Mouse (Mus musculus): Measurements from ENCODE around the gene Map4k1. TPM values are rescaled to one million over a fixed set of nuclear protein-coding genes. Genes with fewer than 3 reads are reported as not detected.

Map4k1 gene
- total RNA-seq, 2 experiments from 2014 or later: 0.96 to 2.4 TPM

DNA sequence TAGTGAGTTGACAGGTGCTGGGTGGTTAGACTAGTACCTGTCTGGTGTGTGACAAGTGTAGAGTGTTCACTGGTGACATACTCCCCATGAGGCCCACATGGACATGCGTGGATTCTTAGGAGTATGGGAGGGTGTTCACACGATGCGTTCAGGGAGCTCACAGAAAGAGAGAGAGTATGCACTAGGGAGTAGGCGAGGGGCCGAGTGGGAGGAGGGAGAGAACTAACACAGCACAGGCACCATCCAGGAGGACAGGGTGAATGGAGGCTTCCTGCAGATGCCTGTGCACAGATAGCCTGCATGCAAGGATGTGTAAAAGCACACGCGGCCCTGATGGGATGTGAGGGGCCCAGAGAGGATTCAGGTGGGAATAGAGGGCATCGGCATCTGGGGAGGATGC, 40.6 kb downstream of the Map4k1 start:
- DNase-seq (ENCODE audit: low spot score in 2 of 2): no peak

DNA sequence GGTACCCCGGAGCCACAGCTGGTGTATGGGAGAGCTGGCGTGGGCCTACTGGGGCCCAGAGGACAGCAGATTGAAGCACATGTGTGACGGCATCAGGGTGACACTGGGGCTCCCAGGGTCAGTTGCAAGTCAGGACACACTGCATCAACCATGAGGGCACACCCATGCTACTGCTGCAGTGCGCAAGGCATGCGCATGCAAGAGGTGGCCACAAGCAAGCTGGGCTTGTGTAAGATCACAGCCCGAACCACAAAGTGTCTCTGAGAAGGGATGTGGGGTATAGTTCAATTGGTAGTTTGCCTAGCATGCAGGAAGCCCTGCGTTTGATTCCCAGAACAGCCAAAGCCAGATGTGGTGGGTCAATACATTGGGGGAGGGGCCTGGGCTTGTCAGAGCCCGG, 41.7 kb downstream of the Map4k1 start:
- no peak for DNase-seq (ENCODE audit: low spot score in 2 of 2)

DNA sequence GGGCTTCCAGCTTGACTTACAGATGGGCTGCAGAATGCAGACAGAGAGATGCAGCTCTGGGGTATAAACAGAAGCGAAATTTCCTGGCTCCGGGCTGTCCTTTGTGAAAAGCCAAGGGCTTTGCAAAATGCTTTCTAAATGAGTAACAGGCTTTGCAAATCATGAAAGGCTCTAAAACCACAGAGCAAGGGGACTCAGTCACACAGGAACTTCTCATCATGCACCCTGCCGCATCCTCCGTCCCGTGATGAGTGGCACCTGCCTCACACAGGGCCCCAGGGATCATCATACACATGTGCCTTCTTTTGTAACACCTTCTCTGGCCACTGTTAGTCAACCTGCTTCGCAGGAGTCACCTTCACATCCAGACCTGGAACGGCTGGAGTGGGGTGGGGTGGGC, 43.7 kb downstream of the Map4k1 start:
- DNase-seq (ENCODE audit: low spot score in 2 of 2): no peak

DNA sequence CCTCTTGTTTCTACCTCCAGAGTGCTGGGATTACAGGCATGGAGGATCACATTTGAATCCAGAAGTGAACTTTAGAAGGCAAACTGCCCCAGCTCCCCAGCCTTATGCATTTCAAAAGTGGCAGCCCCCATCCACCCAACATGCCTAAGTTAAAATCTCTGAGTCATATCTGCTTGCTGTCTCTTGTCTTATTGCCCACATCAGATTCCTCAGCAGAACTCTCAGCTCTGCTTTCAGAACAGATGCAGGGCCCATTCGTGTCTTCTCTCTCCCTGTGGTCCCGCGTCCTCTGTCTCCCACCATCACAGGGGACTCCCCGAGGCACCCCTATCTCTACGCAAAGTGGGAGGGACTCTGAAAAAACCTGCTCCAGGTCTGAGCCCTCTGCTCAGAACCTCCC, 44.3 kb downstream of the Map4k1 start:
- DNase-seq (ENCODE audit: low spot score in 2 of 2): no peak

DNA sequence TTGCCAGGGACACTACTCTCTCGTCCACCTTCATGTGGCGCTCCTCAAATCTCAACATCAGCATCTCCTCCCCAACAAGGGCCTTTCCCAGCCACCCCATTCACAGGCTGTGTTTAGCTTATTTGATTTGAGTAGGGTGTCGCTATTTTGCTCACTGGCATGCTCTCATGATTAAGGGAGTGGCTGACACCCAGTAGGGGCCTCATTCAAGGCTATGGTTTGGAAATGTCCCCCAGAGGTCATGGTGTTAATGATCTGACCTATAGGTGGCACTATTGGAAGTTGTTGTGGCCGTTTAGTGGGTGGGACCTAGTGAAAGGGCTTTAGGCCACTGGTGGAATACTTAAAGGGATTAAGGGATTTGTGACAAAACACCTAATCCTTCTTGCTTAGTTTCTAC, 45.0 kb downstream of the Map4k1 start:
- DNase-seq (ENCODE audit: low spot score in 2 of 2): no peak

DNA sequence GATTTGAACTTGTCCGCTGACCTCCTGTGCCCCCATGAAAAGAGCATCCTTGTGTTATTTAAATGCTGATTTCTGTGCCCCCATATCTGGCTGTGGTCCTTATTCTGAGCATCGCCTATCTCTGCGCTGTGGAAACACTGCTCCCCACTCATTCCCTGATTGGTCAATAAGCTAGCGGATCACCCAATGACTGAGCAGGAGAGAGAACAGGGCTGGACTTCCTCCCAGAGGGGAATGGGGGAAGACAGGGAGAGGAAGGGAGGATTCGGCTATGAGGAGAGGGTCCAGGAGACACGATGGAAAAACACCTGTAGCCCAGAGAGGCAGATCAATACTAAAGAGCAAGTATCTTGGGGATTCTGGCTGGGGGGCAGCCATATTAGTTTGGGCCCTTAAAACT, 46.9 kb downstream of the Map4k1 start:
- no peak for DNase-seq (ENCODE audit: low spot score in 2 of 2)

DNA sequence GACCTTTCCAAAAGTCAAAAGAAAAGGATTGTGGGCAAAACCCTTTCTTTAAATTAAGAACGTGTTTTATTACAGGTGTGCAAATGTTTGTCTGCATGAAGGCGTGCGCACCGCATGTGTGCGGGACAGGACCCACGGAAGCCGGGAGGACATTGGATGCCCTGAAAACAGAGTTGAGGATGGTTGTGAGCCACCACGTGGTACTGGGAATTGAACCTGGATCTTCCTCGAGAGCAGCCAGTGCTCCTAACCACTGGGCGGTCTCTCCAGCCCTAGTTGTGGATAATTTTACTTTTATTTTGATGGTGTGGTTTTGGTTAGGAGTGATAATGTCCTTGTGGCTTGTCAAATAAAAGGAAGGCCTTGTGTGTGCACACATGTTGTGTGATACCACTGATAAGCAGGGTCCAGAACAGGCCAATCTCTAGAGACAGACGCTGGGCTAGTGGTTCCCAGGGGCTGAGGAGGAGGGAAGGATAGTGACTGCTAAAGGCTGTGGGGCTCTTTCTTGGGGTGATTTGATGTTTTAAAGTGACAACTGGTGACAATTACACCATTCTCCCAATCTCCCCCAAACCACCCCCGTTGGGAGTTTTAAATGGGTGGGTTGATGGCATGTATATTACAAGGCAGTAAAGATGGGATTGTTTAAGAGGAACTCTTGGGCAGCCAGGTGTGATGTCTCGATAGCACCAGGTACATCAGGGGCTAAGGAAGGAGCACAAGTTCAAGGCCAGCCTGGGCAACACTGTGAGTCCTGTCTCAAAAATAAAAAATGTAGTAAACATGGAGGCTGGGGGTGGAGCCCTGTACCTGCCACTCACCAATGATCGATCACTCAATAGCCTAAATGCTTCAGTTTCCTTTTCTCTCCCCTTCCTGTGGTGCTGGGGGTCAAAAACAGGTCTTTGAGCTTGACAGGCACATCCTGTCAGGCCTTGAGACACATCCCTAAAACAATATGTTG, 48.1 kb downstream of the Map4k1 start:
- no peak for DNase-seq (ENCODE audit: low spot score in 2 of 2)

DNA sequence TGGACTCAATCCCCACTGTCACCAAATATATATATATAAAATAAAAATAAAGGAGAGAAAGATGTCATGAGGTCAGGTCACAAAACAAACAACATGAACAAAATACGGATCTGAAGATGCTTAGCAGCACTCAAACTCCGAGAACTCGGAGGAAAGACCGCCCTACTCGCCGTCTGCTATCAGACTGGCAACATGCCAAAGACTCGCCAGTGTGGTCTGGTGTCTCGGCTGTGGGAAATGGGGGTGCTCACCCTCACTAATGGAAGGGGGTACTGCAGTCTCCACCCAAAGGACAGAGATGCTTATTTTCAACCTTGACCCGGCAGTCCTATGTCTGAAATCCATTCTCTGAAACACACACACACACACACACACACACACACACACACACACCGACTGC, 49.8 kb downstream of the Map4k1 start:
- DNase-seq (ENCODE audit: low spot score in 2 of 2): no peak

DNA sequence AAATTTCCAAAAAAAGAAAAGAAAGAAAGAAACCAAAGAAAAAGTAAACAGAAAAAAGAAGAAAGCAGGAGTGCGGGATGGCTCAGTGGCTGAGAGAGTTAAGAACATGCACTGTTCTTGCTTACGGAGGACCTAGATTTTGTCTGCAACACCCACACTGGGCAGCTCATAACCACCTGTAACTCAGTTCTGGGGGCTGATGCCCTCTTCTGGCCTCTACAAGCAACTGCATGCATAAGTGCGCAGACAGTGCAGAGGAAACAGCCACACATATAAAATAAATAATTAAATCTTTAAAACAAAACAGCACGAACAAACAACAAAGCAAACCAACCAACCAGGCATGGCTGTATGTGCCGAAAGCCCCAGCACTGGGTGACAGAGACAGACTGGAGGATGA, 50.8 kb downstream of the Map4k1 start:
- DNase-seq (ENCODE audit: low spot score in 2 of 2): no peak

DNA sequence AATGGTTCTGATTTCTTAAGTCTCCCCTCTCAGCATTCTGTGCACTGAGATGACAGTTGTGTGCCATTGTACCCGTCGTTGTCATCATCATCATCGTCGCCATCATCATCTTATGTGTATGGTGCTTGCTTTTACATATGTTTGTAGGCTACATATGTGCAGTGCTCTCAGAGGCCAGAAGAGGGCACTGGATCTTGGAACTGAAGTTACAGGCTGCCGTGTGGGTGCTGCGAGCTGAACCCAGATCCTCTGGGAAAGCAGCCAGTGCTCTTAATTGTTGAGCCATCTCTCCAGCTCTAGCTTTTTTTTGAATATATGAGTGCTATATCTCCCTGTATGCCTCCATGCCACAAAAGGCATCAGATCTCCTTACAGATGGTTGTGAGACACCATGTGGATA, 55.4 kb downstream of the Map4k1 start:
- no peak for DNase-seq (ENCODE audit: low spot score in 2 of 2)

DNA sequence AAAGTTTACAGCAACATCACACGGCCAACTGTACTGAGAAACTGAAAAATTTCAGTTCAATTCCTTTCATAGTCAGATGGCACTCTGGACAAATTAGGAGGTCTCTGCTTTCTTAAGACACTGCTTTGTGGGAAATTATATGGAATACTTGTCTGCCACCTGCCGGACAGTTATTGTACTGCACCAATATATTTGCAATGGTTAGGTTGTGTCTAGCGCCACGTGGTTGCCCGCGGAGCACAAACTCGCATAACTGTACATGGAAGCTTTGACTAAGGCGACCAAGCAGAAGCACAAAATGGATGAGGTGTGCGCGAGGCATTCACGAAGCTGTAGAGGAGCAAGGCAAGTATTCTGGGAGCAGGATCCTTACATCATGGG, 57.7 kb downstream of the Map4k1 start:
- peak; percentile 82 to 86 for DNase-seq (ENCODE audit: low spot score in 2 of 2)

DNA sequence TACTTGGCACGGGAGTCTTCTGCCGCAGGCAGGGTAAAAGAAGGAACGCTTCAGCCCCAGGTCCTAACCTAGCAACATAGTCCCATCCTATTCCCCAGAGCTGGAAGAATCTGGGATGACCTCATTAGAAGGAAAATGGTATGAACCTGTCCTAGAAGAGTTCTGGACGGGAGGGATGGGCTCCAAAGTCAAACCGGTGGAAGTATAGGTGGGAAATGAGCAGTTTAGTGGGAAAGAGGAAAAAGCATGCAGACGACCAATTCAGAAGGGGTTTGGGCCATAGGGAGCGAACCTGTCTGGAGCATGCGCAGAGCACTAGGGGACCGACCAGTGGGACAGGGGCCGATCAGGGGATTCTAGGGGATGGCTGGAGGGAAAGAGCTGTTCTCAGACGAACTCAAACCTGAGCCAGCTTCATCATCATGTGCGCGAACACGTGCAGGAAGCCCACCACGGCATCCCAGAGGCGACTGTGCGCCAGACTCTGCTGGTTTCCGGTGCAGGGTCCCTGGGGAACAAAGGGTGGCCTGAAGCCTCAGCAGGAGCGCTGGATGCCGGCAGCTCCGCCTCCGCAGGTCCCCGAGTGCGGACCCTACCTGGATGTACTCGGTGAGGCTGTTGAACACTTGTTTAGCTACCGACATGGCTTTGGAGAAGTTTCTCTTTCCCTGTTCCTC, 58.3 kb downstream of the Map4k1 start:
- DNase-seq (ENCODE audit: low spot score in 2 of 2): no peak

DNA sequence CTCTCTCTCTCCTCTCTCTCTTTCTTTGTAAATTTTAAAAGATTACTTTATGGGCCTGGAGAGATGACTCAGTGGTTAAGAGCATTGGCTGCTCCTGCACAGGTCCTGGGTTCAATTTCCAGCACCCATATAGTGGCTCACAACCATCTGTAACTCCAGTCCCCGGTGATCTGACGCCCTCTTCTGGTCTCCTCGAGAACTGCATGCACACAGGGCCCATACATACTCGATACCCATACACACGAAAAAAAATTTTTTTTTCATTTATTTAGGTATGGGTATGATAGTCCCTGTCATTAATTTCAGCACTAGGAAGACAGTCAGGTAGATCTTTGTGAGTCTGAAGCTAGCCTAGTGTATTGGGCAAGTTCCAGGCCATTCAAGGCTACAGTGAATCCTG, 59.3 kb downstream of the Map4k1 start:
- no peak for DNase-seq (ENCODE audit: low spot score in 2 of 2)

DNA sequence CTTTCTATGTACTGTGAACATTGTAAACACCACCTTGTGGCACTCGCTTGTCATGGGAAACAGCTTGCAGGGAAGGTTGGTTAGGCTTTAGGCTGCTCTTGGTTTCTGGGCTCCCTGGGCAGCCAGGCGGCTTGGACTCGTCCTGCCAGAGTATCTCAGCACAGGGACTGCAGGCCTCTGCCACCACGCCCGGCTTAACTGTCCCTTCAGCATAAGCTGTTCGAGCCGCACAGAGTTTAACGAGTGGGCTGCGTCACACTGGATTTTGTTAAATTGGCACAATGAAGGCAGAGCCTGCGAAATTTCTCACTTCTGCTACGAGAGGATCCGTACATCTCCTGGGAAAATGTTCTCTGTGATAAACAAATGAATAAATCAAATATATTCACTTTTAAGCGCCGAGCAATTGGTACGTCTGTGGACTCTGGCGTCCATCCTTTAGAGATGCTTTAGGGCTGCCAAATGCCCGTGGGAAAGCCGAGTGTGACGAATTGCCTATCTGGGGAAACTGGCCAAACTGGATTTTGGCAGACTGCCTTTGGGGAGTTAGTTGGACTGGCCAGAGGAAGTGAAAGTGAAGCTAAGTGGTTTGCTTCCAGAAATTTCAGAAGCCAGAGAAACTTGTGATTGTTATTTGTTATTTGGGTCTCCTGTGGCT, 61.3 kb downstream of the Map4k1 start:
- DNase-seq (ENCODE audit: low spot score in 2 of 2): peak; percentile 25 to 50

DNA sequence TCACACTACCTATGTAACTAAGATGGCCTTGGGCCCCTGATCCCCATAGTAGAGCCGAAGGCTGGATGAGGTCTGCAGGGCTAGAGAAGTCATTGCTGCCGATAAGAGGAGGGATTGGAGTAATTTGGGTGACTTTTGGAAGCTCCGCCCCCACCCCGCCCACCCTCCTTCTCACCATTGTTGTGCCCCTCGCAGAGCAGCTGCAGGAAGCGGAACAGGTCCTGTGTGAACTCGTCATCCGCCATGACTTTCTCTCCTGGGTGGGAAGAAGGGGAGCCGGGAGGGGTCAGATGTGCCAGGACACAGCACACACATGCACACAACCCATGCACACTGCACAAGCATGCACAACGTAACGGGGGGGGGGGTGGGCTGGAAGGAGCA, 61.8 kb downstream of the Map4k1 start:
- DNase-seq (ENCODE audit: low spot score in 2 of 2): no peak

DNA sequence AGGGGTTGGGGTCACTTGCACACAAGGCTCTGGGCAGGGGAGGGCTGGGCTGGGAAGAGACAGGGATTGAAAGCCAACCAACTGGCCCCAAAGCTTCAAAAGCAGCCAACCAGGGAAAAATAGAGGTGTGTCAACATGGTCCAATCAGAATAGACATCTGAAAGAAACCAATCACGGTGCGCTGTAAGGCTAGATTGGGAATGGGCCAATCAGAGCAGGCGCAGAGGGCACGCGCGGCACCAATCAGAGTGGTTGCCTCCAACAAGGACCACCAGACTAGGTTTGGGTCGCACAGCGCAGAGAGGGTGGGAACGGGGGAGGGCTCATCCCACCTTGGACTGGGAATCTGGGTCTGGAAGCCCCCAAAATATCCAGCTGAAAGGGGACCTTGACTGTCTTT, 62.5 kb downstream of the Map4k1 start:
- no peak for DNase-seq (ENCODE audit: low spot score in 2 of 2)

DNA sequence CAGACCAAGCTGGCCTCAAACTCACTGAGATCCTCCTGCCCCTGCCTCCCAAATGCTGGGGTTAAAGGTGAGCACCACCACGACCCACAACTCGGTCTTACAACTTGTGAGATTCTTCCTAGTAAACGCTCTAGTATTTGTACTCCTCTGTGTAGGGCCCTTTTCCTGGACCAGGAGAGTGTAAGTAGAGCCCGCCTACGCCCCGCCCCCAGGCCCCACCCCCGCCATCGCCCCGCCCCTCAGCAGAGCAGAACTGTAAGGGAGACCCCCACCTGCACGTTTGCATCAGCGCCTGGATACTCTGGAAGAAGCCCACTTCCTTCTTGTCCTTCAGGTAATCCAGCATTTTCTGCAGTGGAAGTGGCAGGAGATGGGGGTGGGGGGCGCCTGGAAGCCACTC, 64.7 kb downstream of the Map4k1 start:
- DNase-seq (ENCODE audit: low spot score in 2 of 2): no peak

DNA sequence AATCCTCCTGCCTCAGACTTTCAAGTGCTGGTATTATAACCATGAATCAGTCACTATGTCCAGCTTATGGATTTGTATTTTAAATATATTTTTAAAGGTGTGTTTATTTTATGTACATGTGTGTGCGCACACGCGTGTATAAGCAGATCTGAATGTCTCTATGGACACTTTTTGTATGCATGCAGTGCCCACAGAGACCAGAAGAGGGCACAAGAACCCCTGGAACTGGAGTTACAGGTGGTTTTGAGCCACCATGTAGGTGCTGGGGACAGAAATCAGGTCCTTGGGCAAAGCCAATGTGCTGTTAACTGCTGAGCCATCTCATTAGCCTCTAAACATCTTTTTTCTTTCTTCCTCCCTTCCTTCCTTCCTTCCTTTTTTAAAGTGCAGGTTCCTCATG, 66.2 kb downstream of the Map4k1 start:
- no peak for DNase-seq (ENCODE audit: low spot score in 2 of 2)

DNA sequence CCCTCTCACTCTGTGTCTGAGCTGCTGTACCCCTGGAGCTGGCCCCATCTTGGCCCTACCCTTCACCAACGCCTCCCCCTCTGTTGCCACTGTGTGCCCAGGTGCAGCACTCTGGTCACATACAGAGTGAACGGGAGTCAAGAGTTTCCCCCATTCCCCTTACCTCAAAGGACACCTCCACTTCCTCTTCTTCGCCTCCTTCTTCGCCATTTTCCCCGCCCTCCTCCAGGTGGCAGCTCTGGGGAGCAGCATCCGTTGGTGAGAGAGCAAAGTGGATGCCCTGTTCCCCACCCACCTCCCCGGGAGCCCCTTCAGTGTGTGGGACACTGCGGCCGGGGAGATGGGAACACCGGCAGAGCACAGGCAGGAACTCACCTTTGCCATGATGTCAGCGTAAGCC, 66.8 kb downstream of the Map4k1 start:
- DNase-seq (ENCODE audit: low spot score in 2 of 2): no peak

DNA sequence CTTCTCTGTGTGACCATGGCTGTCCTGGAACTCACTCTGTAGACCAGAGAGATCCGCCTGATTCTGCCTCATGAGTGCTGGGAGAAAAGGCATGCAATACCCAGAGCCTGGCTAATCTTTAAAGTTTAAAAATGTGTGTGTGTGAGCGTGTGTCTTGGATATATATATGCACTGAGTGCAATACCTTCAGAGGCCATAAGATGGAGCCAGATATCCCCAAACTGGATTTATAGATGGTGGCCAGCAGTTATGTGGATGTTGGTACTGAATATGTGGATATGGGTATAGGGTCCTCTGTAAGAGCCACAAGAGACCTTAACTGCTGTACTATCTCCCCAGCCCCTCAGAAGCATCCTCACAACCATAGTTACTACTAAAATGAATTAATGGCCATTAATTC, 68.9 kb downstream of the Map4k1 start:
- DNase-seq (ENCODE audit: low spot score in 2 of 2): no peak

DNA sequence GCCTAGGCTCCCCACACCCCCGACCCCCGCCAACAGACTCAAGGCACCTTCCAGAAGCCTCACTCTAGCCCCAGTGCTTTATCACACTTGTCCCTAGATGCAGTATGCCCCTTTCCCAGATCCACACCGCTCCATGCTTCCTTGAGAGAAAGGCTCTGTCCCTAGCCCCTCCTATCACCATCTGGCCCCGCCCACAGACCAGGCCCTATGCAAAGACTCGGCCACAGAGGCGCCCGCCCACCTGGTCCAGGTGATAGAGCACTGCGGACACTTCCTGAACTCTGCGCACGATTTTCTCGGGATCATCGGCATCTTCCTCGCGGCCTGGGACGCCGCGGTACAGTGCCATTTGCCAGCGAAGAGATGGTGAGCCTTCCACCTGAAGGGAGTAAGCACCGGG, 71.0 kb downstream of the Map4k1 start:
- no peak for DNase-seq (ENCODE audit: low spot score in 2 of 2)

Data from adrenal gland, adult 18-20 months (tissue).